Mouse (Mus musculus): ENCODE data around the gene Pigu. TPM values are rescaled to one million over a fixed set of nuclear protein-coding genes. Genes with fewer than 3 reads are reported as not detected.

The Pigu gene
- polyA plus RNA-seq (2017; shearing (Covaris generic)), result 10 to 100 TPM; 42.5 to 44.1 TPM

DNA sequence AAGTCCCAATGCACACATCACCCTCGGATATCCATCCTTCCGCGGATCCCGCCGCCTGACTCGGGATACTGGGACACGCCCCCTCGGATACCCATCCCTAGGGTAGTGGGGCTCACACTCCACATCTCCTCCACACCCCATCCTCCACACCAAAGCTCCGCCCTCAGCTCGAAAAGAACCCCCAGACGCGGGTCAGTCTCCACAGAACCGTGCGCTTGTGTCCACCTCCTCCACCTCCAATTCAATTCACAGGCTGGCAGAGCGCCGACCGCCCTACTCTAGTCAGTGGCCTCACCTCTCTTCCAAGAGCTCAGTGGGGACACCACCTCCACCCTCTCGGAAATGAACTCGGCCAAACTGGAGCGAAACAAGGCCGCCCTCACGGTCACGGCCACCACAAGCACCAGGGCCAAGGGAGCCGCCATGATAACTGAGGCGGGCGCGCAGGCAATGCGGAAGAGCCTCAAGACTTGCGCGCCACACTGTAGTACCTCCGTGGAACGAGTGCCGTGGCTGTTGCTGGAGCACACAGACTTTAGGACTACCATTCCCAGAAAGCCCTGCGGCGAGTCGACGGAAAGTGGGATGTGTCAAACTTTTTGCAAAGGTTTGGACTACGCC, at the start of gene Pigu:
Gene Pigu (minus strand): TSS at position 460 of the 621 bp plus-strand sequence.

DNA sequence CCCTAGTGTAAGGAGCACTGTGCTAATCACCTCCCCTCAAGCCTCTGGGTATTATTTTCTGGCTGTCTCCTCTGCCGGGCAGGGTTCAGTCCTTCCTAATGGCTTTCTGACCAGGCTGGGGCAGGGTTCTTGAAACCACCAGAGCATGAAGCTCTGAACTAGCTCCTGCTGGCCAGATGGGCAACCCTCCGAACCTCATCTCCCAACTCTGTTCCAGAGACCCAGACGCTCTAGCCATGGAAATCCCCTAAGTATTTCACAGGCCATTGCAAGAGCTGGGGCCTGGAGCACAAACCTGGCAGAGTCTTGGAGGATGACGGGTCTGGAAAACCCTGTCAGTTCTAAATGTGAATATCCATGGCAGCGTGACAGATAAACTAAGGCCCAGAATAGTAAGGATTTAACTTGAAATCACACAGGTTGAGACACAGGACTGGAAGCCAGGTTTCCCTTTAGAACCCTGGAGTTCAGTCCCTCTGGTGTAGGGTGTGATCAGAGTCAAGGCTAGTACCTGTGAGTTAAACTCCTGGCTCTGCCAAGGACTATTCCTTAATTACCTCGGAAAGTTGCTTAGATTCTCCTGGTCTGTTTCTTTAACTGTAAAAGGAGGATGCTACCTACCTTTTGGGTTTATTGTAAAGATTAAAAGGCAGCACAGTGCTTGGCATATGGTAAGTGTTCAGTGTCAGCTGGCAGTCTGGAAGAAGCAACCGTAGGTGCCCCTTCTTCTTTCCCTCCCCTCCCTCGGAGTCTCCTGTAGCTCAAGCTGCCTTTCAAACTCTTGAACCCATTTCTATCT, 23.2 kb upstream of the Pigu start, which contains the start of gene Trp53inp2:
Gene Trp53inp2 (plus strand): TSS at position 799 of the 799 bp plus-strand sequence.

DNA sequence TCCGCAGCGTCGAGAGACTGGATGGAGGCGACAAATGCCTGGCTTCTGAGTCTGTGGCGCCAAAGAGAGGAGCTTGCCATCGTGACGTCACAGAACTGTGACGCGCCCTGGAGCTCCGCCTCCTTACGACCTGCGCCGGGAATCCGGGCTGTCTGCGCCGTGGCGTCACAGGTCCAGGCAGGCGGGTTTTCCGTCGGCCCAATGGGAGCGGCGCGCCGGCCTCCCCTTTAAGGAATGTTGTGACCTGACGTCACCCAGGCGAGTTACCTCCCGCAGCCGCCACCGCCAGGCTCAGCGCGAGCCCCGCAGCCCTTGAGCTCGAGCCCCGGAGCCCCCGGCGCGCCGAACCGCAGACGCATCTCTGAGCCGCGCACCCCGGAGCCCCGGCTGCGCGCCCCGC, 81.0 kb downstream of the Pigu start, which contains the start of gene Map1lc3a:
Gene Map1lc3a (plus strand): TSS at position 103 of the 400 bp plus-strand sequence.

DNA sequence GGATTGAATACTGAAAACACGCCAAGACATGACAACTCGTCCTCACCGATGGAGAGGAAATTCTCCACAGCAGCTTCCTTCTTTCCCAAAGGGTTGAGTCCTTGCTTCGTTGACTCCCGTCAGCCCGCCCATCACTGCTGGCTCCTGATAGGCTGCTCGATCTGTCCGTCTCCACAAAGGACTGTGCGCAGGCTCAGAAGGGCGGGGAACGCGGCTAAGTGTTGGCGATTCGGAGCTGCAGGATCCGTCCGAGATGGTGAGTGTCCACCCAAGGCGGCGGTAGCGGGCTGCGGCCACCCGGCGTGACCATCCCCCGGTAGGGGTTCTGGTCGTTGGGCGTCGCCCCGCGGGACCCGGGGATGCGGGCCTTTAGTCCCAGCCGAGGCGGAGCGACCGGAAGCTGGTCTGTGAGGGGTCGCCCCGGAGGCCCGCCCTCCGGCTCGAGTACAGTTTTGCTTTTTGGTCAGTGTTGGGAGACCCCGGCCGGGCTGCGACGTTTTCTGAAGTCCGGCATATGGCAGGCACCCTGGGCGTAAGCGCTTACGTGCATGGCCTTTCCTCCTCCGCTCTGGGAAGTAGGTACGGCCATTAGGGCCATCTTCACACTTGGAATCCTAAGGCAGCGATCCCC, 120.8 kb downstream of the Pigu start, which contains the start of gene Dynlrb1:
Gene Dynlrb1 (plus strand): TSS at position 172 of the 631 bp plus-strand sequence.

Other genes starting within 250 kb of the Pigu start
- gene Itch, start 223.9 kb downstream of the Pigu start, polyA plus RNA-seq (2017; shearing (Covaris generic)), result 10 to 100 TPM; 78.6 to 80.7 TPM
- 100 to 1,000 TPM; 333 to 354 TPM for gene Dynlrb1, start 120.9 kb downstream of the Pigu start, polyA plus RNA-seq (2017; shearing (Covaris generic))
- 10 to 100 TPM; 14.2 to 14.8 TPM for gene Map1lc3a, start 81.1 kb downstream of the Pigu start, polyA plus RNA-seq (2017; shearing (Covaris generic))
- 1 to 10 TPM; 2.0 to 3.9 TPM for gene Trp53inp2, start 23.6 kb upstream of the Pigu start, polyA plus RNA-seq (2017; shearing (Covaris generic))
- 10 to 100 TPM; 22.8 to 22.9 TPM for gene Ncoa6, start 116.5 kb upstream of the Pigu start, polyA plus RNA-seq (2017; shearing (Covaris generic))
- 10 to 100 TPM; 55.1 to 66.8 TPM for gene Acss2, start 160.5 kb upstream of the Pigu start, polyA plus RNA-seq (2017; shearing (Covaris generic))
- 1 to 10 TPM; 6.2 to 8.3 TPM for gene Ggt7, start 160.8 kb upstream of the Pigu start, polyA plus RNA-seq (2017; shearing (Covaris generic))
- 10 to 100 TPM; 15.6 to 15.7 TPM for gene Gss, start 235.4 kb upstream of the Pigu start, polyA plus RNA-seq (2017; shearing (Covaris generic))

All from activated CD4-positive, CD25-positive, alpha-beta regulatory T cell (primary cell).